Mouse (Mus musculus): Measurements from ENCODE around the gene 1700056E22Rik. TPM values are rescaled to one million over a fixed set of nuclear protein-coding genes. Genes with fewer than 3 reads are reported as not detected.

Gene 1700056E22Rik
- polyA plus RNA-seq, 1 experiment = 3.2 TPM

DNA sequence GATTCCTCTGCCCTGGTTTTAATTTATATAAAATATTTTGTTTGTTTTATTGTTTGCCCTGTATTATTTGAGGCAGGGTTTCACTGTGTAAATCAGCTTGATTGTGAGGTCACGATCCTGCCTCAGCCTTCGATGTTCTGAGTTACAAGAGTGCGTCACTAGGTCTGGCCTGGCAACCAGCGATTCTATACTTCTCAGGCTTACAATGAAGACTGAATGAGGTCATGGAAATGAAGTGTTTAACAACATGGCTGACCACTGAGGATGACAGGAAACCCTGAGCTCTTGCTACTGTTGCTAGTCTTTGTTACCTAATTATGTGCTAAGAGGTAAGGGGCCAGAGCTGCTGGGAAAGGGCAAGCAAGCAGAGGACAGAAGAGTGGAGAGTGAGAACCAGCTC, 21.0 kb downstream of the 1700056E22Rik start, which contains the start of gene Dusp10:
Gene Dusp10, plus strand, starts transcription at position 197 of the 400 bp plus-strand sequence.
- Histone ChIP-seq H3K27me3 (ENCODE audit: control insufficient read depth, insufficient read depth, insufficient read length) (no peaks in the 10 kb centered on the region), H3K79me2 (ENCODE audit: control insufficient read depth, insufficient read depth) (no peaks in the 10 kb centered on the region), H3ac (ENCODE audit: control insufficient read depth, insufficient read length) (no peak within 1 kb of the TSS), H3K4me3 (no peak within 1 kb of the TSS), H3K36me3 (ENCODE audit: control insufficient read depth, insufficient read depth) (no peaks in the 10 kb centered on the region), H3K4me2 (ENCODE audit: low read depth) (no peak within 1 kb of the TSS)
- no peak for TF ChIP-seq MAX (IDR thresholded peaks at IDR 0.05; ENCODE audit: low read depth)
- no peak for TF ChIP-seq POLR2A (IDR thresholded peaks at IDR 0.05; ENCODE audit: insufficient read length, low read depth)
- TF ChIP-seq CEBPB (IDR thresholded peaks at IDR 0.05; ENCODE audit: insufficient read depth, poor library complexity, severe bottlenecking) = no peak
- TF ChIP-seq POLR2AphosphoS2 (IDR thresholded peaks at IDR 0.05; ENCODE audit: insufficient read length, low read depth) = no peak
- TF ChIP-seq SRF (IDR thresholded peaks at IDR 0.05; ENCODE audit: control insufficient read depth, insufficient read length, low read depth) = no peak
- TF ChIP-seq MYOD1 (IDR thresholded peaks at IDR 0.05; ENCODE audit: control insufficient read depth in 1 of 3, insufficient read length in 2 of 3, low read depth in 2 of 3) = no peak
- TF ChIP-seq TCF12 (IDR thresholded peaks at IDR 0.05; ENCODE audit: insufficient read depth, poor library complexity, severe bottlenecking) = no peak
- no peak for TF ChIP-seq REST (IDR thresholded peaks at IDR 0.05; ENCODE audit: insufficient read depth, insufficient read length)
- no peak for TF ChIP-seq USF1 (IDR thresholded peaks at IDR 0.05; ENCODE audit: low read depth)
- TF ChIP-seq E2F4 (IDR thresholded peaks at IDR 0.05; ENCODE audit: insufficient read depth) = no peak
- TF ChIP-seq MYOG (IDR thresholded peaks at IDR 0.05; ENCODE audit: control insufficient read depth in 1 of 3, insufficient read depth in 1 of 3, insufficient read length in 2 of 3, low read depth in 2 of 3) = no peak
- no peak for TF ChIP-seq TCF3 (IDR thresholded peaks at IDR 0.05; ENCODE audit: insufficient read length, low read depth)

GRCm38 (mm10) chr1:184011311-184011710, 22.8 kb downstream of the 1700056E22Rik start:
- TF ChIP-seq POLR2AphosphoS2 (IDR thresholded peaks at IDR 0.05; ENCODE audit: insufficient read length, low read depth) (no peak), SRF (IDR thresholded peaks at IDR 0.05; ENCODE audit: control insufficient read depth, insufficient read length, low read depth) (no peak)
- Histone ChIP-seq H3ac (ENCODE audit: control insufficient read depth, insufficient read length) (no peak overlapping the region), H3K27me3 (ENCODE audit: control insufficient read depth, insufficient read depth, insufficient read length) (no peaks in the 10 kb centered on the region)

GRCm38 (mm10) chr1:184006086-184006485, 28.0 kb downstream of the 1700056E22Rik start:
- TF ChIP-seq MYOD1 (IDR thresholded peaks at IDR 0.05; ENCODE audit: control insufficient read depth in 1 of 3, insufficient read length in 2 of 3, low read depth in 2 of 3) = peak in 1 of 3 experiments; percentile 22
- TF ChIP-seq MAX (IDR thresholded peaks at IDR 0.05; ENCODE audit: low read depth) = no peak
- Histone ChIP-seq H3K4me2 (ENCODE audit: low read depth) (no peak overlapping the region), H3ac (ENCODE audit: control insufficient read depth, insufficient read length) (no peak overlapping the region), H3K27me3 (ENCODE audit: control insufficient read depth, insufficient read depth, insufficient read length) (no peaks in the 10 kb centered on the region), H3K36me3 (ENCODE audit: control insufficient read depth, insufficient read depth) (no peaks in the 10 kb centered on the region), H3K79me2 (ENCODE audit: control insufficient read depth, insufficient read depth) (no peaks in the 10 kb centered on the region), H3K4me3 (no peak overlapping the region)

More at GRCm38 (mm10) chr1:184011311-184011710, 22.8 kb downstream of the 1700056E22Rik start:
- no peak overlapping the region for H3K4me2 ChIP-seq (ENCODE audit: low read depth)
- no peaks in the 10 kb centered on the region for H3K36me3 ChIP-seq (ENCODE audit: control insufficient read depth, insufficient read depth)
- H3K79me2 ChIP-seq (ENCODE audit: control insufficient read depth, insufficient read depth) = no peaks in the 10 kb centered on the region
- H3K4me3 ChIP-seq = no peak overlapping the region

- H3K27me3 ChIP-seq (ENCODE audit: control insufficient read depth, insufficient read depth, insufficient read length) = no peaks in the 10 kb centered on the region
- no peak overlapping the region for H3K4me2 ChIP-seq (ENCODE audit: low read depth)
- no peak overlapping the region for H3ac ChIP-seq (ENCODE audit: control insufficient read depth, insufficient read length)
- H3K36me3 ChIP-seq (ENCODE audit: control insufficient read depth, insufficient read depth) = no peaks in the 10 kb centered on the region
- H3K4me3 ChIP-seq = no peak overlapping the region
- no peaks in the 10 kb centered on the region for H3K79me2 ChIP-seq (ENCODE audit: control insufficient read depth, insufficient read depth)
- TF ChIP-seq MYOG (IDR thresholded peaks at IDR 0.05; ENCODE audit: control insufficient read depth in 1 of 3, insufficient read depth in 1 of 3, insufficient read length in 2 of 3, low read depth in 2 of 3) (peak in 1 of 3 experiments; percentile 6), SRF (IDR thresholded peaks at IDR 0.05; ENCODE audit: control insufficient read depth, insufficient read length, low read depth) (no peak), MYOD1 (IDR thresholded peaks at IDR 0.05; ENCODE audit: control insufficient read depth in 1 of 3, insufficient read length in 2 of 3, low read depth in 2 of 3) (peak in 1 of 3 experiments; percentile 15)
These were observed 28.6 kb downstream of the 1700056E22Rik start for GRCm38 (mm10) chr1:184005315-184006058.

GRCm38 (mm10) chr1:184004311-184004710, 29.8 kb downstream of the 1700056E22Rik start:
- Histone ChIP-seq H3ac (ENCODE audit: control insufficient read depth, insufficient read length) (no peak overlapping the region), H3K4me2 (ENCODE audit: low read depth) (no peak overlapping the region), H3K4me3 (no peak overlapping the region), H3K79me2 (ENCODE audit: control insufficient read depth, insufficient read depth) (no peaks in the 10 kb centered on the region), H3K27me3 (ENCODE audit: control insufficient read depth, insufficient read depth, insufficient read length) (no peaks in the 10 kb centered on the region), H3K36me3 (ENCODE audit: control insufficient read depth, insufficient read depth) (no peaks in the 10 kb centered on the region)
- TF ChIP-seq MAX (IDR thresholded peaks at IDR 0.05; ENCODE audit: low read depth) = no peak
- no peak for TF ChIP-seq MYOD1 (IDR thresholded peaks at IDR 0.05; ENCODE audit: control insufficient read depth in 1 of 3, insufficient read length in 2 of 3, low read depth in 2 of 3)
- TF ChIP-seq E2F4 (IDR thresholded peaks at IDR 0.05; ENCODE audit: insufficient read depth) = no peak
- no peak for TF ChIP-seq REST (IDR thresholded peaks at IDR 0.05; ENCODE audit: insufficient read depth, insufficient read length)
- no peak for TF ChIP-seq CEBPB (IDR thresholded peaks at IDR 0.05; ENCODE audit: insufficient read depth, poor library complexity, severe bottlenecking)
- no peak for TF ChIP-seq TCF12 (IDR thresholded peaks at IDR 0.05; ENCODE audit: insufficient read depth, poor library complexity, severe bottlenecking)
- no peak for TF ChIP-seq TCF3 (IDR thresholded peaks at IDR 0.05; ENCODE audit: insufficient read length, low read depth)
